Mouse (Mus musculus) midbrain, embryonic 12.5 days (tissue): ENCODE measurements around the gene Il13ra2. TPM values are rescaled to one million over a fixed set of nuclear protein-coding genes. Genes with fewer than 3 reads are reported as not detected.
"Not testable (repeated sequence)": the region's sequence is repeated elsewhere in the genome, so short reads cannot be mapped to it uniquely, and the experiment has no call there.

Experiments used
- ATAC-seq: fragments of 200-750 bp; cut with Nextera tagmentation; 2 replicates; pipeline ENCODE4 v1.8.0; 2017; ENCODE audit warnings: low read depth, moderate TSS enrichment, moderate library complexity; ENCODE audit not compliant: low FRiP score
- H3K27ac ChIP-seq: fragments of 300-500 bp; sonication (generic); replicated peaks from 2 replicates; pipeline ENCODE4 v1.5.1; 2016; ENCODE audit warnings: mild to moderate bottlenecking
- H3K27me3 ChIP-seq: fragments of 300-500 bp; sonication (generic); 2 replicates; pipeline ENCODE4 v1.6.1; 2016; ENCODE audit warnings: mild to moderate bottlenecking
- H3K36me3 ChIP-seq: fragments of 300-500 bp; sonication (generic); 2 replicates; pipeline ENCODE4 v1.6.1; 2016
- H3K4me1 ChIP-seq: fragments of 300-500 bp; sonication (generic); 2 replicates; pipeline ENCODE4 v1.6.1; 2016
- H3K4me2 ChIP-seq: fragments of 300-500 bp; sonication (generic); replicated peaks from 2 replicates; pipeline ENCODE4 v1.6.1; 2016; ENCODE audit warnings: mild to moderate bottlenecking, moderate library complexity
- H3K4me3 ChIP-seq: fragments of 300-500 bp; sonication (generic); 2 replicates; pipeline ENCODE4 v1.5.1; 2016; ENCODE audit warnings: mild to moderate bottlenecking
- H3K9ac ChIP-seq: fragments of 300-500 bp; sonication (generic); replicated peaks from 2 replicates; pipeline ENCODE4 v1.6.1; 2016; ENCODE audit warnings: mild to moderate bottlenecking, moderate library complexity
- H3K9me3 ChIP-seq: fragments of 300-500 bp; sonication (generic); 2 replicates; pipeline ENCODE4 v1.6.1; 2016; ENCODE audit warnings: mild to moderate bottlenecking
- WGBS: fragments of 180-500 bp; shearing (Covaris S2); methylation state at CpG from one replicate; pipeline ENCODE4 v1.1.7; 2016; 5-methylcytosine and 5-hydroxymethylcytosine counted together
- polyA plus RNA-seq: library from polyadenylated mRNA; unstranded; fragments of >200 nt; fragmentation: Nextera tagmentation; extraction: Ambion mirVana; gene quantifications from 2 replicates; pipeline ENCODE4 v1.2.1, GENCODE M21; 2016

Il13ra2 gene
- polyA plus RNA-seq, result not detected in 2 replicates

GRCm38 (mm10) chrX:147429129-147429528, at the start of gene Il13ra2:
Gene Il13ra2 (minus strand): TSS chrX:147429192.
- Histone ChIP-seq H3K27ac (no peak within 1 kb of the TSS), H3K9ac (no peak within 1 kb of the TSS), H3K4me2 (no peak within 1 kb of the TSS), H3K27me3 (no peaks in the 10 kb centered on the region), H3K4me3 (no peak within 1 kb of the TSS), H3K9me3 (no peaks in the 10 kb centered on the region), H3K4me1 (no peaks in the 10 kb centered on the region), H3K36me3 (no peaks in the 10 kb centered on the region)
- 53% methylated on average over 1 of the region's 1 CpGs for whole genome bisulfite sequencing
- no peak for ATAC-seq

- H3K27ac ChIP-seq, H3K27me3 ChIP-seq, H3K4me1 ChIP-seq, H3K9me3 ChIP-seq, H3K36me3 ChIP-seq, H3K9ac ChIP-seq, ATAC-seq, H3K4me3 ChIP-seq, H3K4me2 ChIP-seq: not testable (repeated sequence)
- WGBS, result 78% methylated on average over 1 of the region's 1 CpGs
Measured at GRCm38 (mm10) chrX:147453610-147454009, 24.6 kb upstream of the Il13ra2 start, which contains the start of gene Vmn1r239-ps. Gene Vmn1r239-ps (minus strand): TSS chrX:147453710.

- Histone ChIP-seq H3K27ac (no peak overlapping the region), H3K27me3 (no peaks in the 10 kb centered on the region), H3K4me3 (no peak overlapping the region), H3K4me2 (no peak overlapping the region), H3K36me3 (no peaks in the 10 kb centered on the region), H3K9ac (no peak overlapping the region), H3K4me1 (no peaks in the 10 kb centered on the region), H3K9me3 (no peaks in the 10 kb centered on the region)
- 81% methylated on average over 4 of the region's 4 CpGs for WGBS
- ATAC-seq, result no peak
Measured at GRCm38 (mm10) chrX:147443386-147443785, 14.4 kb upstream of the Il13ra2 start.

- Histone ChIP-seq H3K4me3 (no peak overlapping the region), H3K9ac (no peak overlapping the region), H3K27me3 (no peaks in the 10 kb centered on the region), H3K9me3 (no peaks in the 10 kb centered on the region), H3K36me3 (no peaks in the 10 kb centered on the region), H3K4me1 (no peaks in the 10 kb centered on the region), H3K4me2 (no peak overlapping the region), H3K27ac (no peak overlapping the region)
- 71% methylated on average over 2 of the region's 2 CpGs for WGBS
- ATAC-seq, result no peak
Measured at GRCm38 (mm10) chrX:147435400-147435799, 6.4 kb upstream of the Il13ra2 start.

- no peak overlapping the region for H3K9ac ChIP-seq
- H3K4me3 ChIP-seq, result no peak overlapping the region
- ATAC-seq, result no peak
- H3K9me3 ChIP-seq, result no peaks in the 10 kb centered on the region
- 64% methylated on average over 1 of the region's 1 CpGs for WGBS
- H3K4me1 ChIP-seq, result no peaks in the 10 kb centered on the region
- H3K4me2 ChIP-seq, result no peak overlapping the region
- H3K27ac ChIP-seq, result no peak overlapping the region
- H3K36me3 ChIP-seq, result no peaks in the 10 kb centered on the region
- no peaks in the 10 kb centered on the region for H3K27me3 ChIP-seq
Measured at GRCm38 (mm10) chrX:147429753-147430152, 761 bp upstream of the Il13ra2 start.

GRCm38 (mm10) chrX:147393446-147393845, 35.5 kb downstream of the Il13ra2 start:
- H3K27me3 ChIP-seq, result no peaks in the 10 kb centered on the region
- WGBS, result 71% methylated on average over 1 of the region's 1 CpGs
- H3K36me3 ChIP-seq, result no peaks in the 10 kb centered on the region
- no peak for ATAC-seq
- no peak overlapping the region for H3K27ac ChIP-seq
- no peak overlapping the region for H3K4me3 ChIP-seq
- no peak overlapping the region for H3K4me2 ChIP-seq
- no peaks in the 10 kb centered on the region for H3K9me3 ChIP-seq
- H3K4me1 ChIP-seq, result no peaks in the 10 kb centered on the region
- no peak overlapping the region for H3K9ac ChIP-seq

- no peaks in the 10 kb centered on the region for H3K4me1 ChIP-seq
- no peak overlapping the region for H3K9ac ChIP-seq
- no peak overlapping the region for H3K4me2 ChIP-seq
- no peaks in the 10 kb centered on the region for H3K36me3 ChIP-seq
- WGBS, result 85% methylated on average over 2 of the region's 2 CpGs
- no peak overlapping the region for H3K27ac ChIP-seq
- H3K9me3 ChIP-seq, result no peaks in the 10 kb centered on the region
- ATAC-seq, result no peak
- no peaks in the 10 kb centered on the region for H3K27me3 ChIP-seq
- no peak overlapping the region for H3K4me3 ChIP-seq
Measured at GRCm38 (mm10) chrX:147349167-147349566, 79.8 kb downstream of the Il13ra2 start.

Other genes with a start within 250 kb of the Il13ra2 start
- gene Vmn1r239-ps, start 24.5 kb upstream of the Il13ra2 start, polyA plus RNA-seq, result not detected in 2 replicates
- gene Lrch2, start 124.9 kb upstream of the Il13ra2 start, polyA plus RNA-seq, result 12.3 and 13.1 TPM in 2 replicates